Mouse (Mus musculus): ENCODE measurements around the gene Cyfip1. TPM values are rescaled to one million over a fixed set of nuclear protein-coding genes. Genes with fewer than 3 reads are reported as not detected.

Gene Cyfip1
- polyA plus RNA-seq, 1 experiment from 2014 or later, result 80.7 TPM

- Histone ChIP-seq H3K27ac (ENCODE audit: low read depth, low read length) (no peak overlapping the region), H3K4me3 (ENCODE audit: low read depth, low read length) (no peak overlapping the region), H3K27me3 (ENCODE audit: control insufficient read depth, insufficient read depth, low read length) (no peaks in the 10 kb centered on the region), H3K36me3 (ENCODE audit: control insufficient read depth, insufficient read depth, low read length) (no peaks in the 10 kb centered on the region), H3K9me3 (ENCODE audit: control insufficient read depth, low read length) (no peaks in the 10 kb centered on the region), H3K4me2 (replicated peaks; ENCODE audit: low read depth, low read length) (no peak overlapping the region), H3K9ac (ENCODE audit: low read depth, low read length) (no peak overlapping the region), H3K4me1 (replicated peaks; ENCODE audit: control insufficient read depth, insufficient read depth, low read length) (no peaks in the 10 kb centered on the region)
- 29% methylated on average over 3 of the region's 3 CpGs for WGBS
- peak; percentile 8 for DNase-seq (ENCODE audit: low spot score)
- no peak for ATAC-seq (ENCODE audit: low FRiP score)
These were observed 125.4 kb downstream of the Cyfip1 start for GRCm38 (mm10) chr7:55966866-55967460.

- Histone ChIP-seq H3K4me1 (replicated peaks; ENCODE audit: control insufficient read depth, insufficient read depth, low read length) (no peaks in the 10 kb centered on the region), H3K36me3 (ENCODE audit: control insufficient read depth, insufficient read depth, low read length) (no peaks in the 10 kb centered on the region), H3K4me2 (replicated peaks; ENCODE audit: low read depth, low read length) (no peak overlapping the region; the same call in 1 of the 2 replicates), H3K27ac (ENCODE audit: low read depth, low read length) (no peak overlapping the region), H3K9ac (ENCODE audit: low read depth, low read length) (no peak overlapping the region), H3K9me3 (ENCODE audit: control insufficient read depth, low read length) (no peaks in the 10 kb centered on the region), H3K27me3 (ENCODE audit: control insufficient read depth, insufficient read depth, low read length) (no peaks in the 10 kb centered on the region), H3K4me3 (ENCODE audit: low read depth, low read length) (no peak overlapping the region)
- ATAC-seq (ENCODE audit: low FRiP score), result no peak
- WGBS, result 39% methylated on average over 16 of the region's 16 CpGs
- DNase-seq (ENCODE audit: low spot score), result peak; percentile 23
These were observed 126.8 kb downstream of the Cyfip1 start for GRCm38 (mm10) chr7:55968258-55968901.

- no peak overlapping the region for H3K4me2 ChIP-seq (replicated peaks; ENCODE audit: low read depth, low read length)
- no peaks in the 10 kb centered on the region for H3K4me1 ChIP-seq (replicated peaks; ENCODE audit: control insufficient read depth, insufficient read depth, low read length)
- H3K9ac ChIP-seq (ENCODE audit: low read depth, low read length), result no peak overlapping the region
- H3K9me3 ChIP-seq (ENCODE audit: control insufficient read depth, low read length), result no peaks in the 10 kb centered on the region
- H3K27me3 ChIP-seq (ENCODE audit: control insufficient read depth, insufficient read depth, low read length), result no peaks in the 10 kb centered on the region
- 86% methylated on average over 1 of the region's 1 CpGs for WGBS
- H3K27ac ChIP-seq (ENCODE audit: low read depth, low read length), result no peak overlapping the region
- DNase-seq (ENCODE audit: low spot score), result no peak
- no peak for ATAC-seq (ENCODE audit: low FRiP score)
- H3K36me3 ChIP-seq (ENCODE audit: control insufficient read depth, insufficient read depth, low read length), result no peaks in the 10 kb centered on the region
- H3K4me3 ChIP-seq (ENCODE audit: low read depth, low read length), result no peak overlapping the region
These were observed 127.9 kb downstream of the Cyfip1 start for GRCm38 (mm10) chr7:55969415-55969814.

GRCm38 (mm10) chr7:55974429-55974828, 132.9 kb downstream of the Cyfip1 start:
- 98% methylated on average over 2 of the region's 2 CpGs for WGBS
- ATAC-seq (ENCODE audit: low FRiP score), result no peak
- no peak overlapping the region for H3K4me3 ChIP-seq (ENCODE audit: low read depth, low read length)

GRCm38 (mm10) chr7:55981511-55981910, 140.0 kb downstream of the Cyfip1 start:
- no peak overlapping the region for H3K27ac ChIP-seq (ENCODE audit: low read depth, low read length)
- H3K4me1 ChIP-seq (replicated peaks; ENCODE audit: control insufficient read depth, insufficient read depth, low read length), result no peaks in the 10 kb centered on the region
- 92% methylated on average over 2 of the region's 2 CpGs for WGBS
- DNase-seq (ENCODE audit: low spot score), result no peak
- H3K9me3 ChIP-seq (ENCODE audit: control insufficient read depth, low read length), result no peaks in the 10 kb centered on the region
- H3K4me2 ChIP-seq (replicated peaks; ENCODE audit: low read depth, low read length), result no peak overlapping the region
- no peak for ATAC-seq (ENCODE audit: low FRiP score)
- H3K27me3 ChIP-seq (ENCODE audit: control insufficient read depth, insufficient read depth, low read length), result no peaks in the 10 kb centered on the region
- peaks cover 3% of the 10 kb centered on the region; the same call in 1 of the 2 replicates for H3K36me3 ChIP-seq (ENCODE audit: control insufficient read depth, insufficient read depth, low read length)
- H3K9ac ChIP-seq (ENCODE audit: low read depth, low read length), result no peak overlapping the region
- H3K4me3 ChIP-seq (ENCODE audit: low read depth, low read length), result no peak overlapping the region

More at GRCm38 (mm10) chr7:55974429-55974828, 132.9 kb downstream of the Cyfip1 start:
- no peak for DNase-seq (ENCODE audit: low spot score)
- no peak overlapping the region for H3K27ac ChIP-seq (ENCODE audit: low read depth, low read length)
- no peaks in the 10 kb centered on the region for H3K4me1 ChIP-seq (replicated peaks; ENCODE audit: control insufficient read depth, insufficient read depth, low read length)
- peaks cover 2% of the 10 kb centered on the region; the same call in 1 of the 2 replicates for H3K36me3 ChIP-seq (ENCODE audit: control insufficient read depth, insufficient read depth, low read length)
- no peaks in the 10 kb centered on the region for H3K27me3 ChIP-seq (ENCODE audit: control insufficient read depth, insufficient read depth, low read length)
- H3K4me2 ChIP-seq (replicated peaks; ENCODE audit: low read depth, low read length), result no peak overlapping the region
- no peaks in the 10 kb centered on the region for H3K9me3 ChIP-seq (ENCODE audit: control insufficient read depth, low read length)
- no peak overlapping the region for H3K9ac ChIP-seq (ENCODE audit: low read depth, low read length)

Other genes starting within 250 kb of the Cyfip1 start
- gene Siglech, start 73.6 kb upstream of the Cyfip1 start, polyA plus RNA-seq (2014; fragmentation: Nextera tagmentation; extraction: Ambion mirVana), result 0.86 and 1.0 TPM in 2 replicates
- 30.5 and 34.8 TPM in 2 replicates for gene Tubgcp5, start 47.6 kb upstream of the Cyfip1 start, polyA plus RNA-seq (2014; fragmentation: Nextera tagmentation; extraction: Ambion mirVana)
- gene Nipa2, start 120.7 kb downstream of the Cyfip1 start, polyA plus RNA-seq (2014; fragmentation: Nextera tagmentation; extraction: Ambion mirVana), result 48.4 and 49.7 TPM in 2 replicates
- 11.1 and 11.4 TPM in 2 replicates for gene Nipa1, start 178.2 kb downstream of the Cyfip1 start, polyA plus RNA-seq (2014; fragmentation: Nextera tagmentation; extraction: Ambion mirVana)
- gene Herc2, start 208.5 kb downstream of the Cyfip1 start, polyA plus RNA-seq (2014; fragmentation: Nextera tagmentation; extraction: Ambion mirVana), result 28.0 and 43.5 TPM in 2 replicates